Mouse (Mus musculus) hindbrain, postnatal 0 days (tissue): ENCODE results near the gene Trf. TPM values are rescaled to one million over a fixed set of nuclear protein-coding genes. Genes with fewer than 3 reads are reported as not detected.

ENCODE experiments used
- ATAC-seq: fragments of 200-750 bp; cut with Nextera tagmentation; 2 replicates; pipeline ENCODE4 v1.8.0; 2017; ENCODE audit warnings: mild to moderate bottlenecking, moderate TSS enrichment, moderate library complexity
- DNase-seq: peaks from one replicate; pipeline ENCODE4 v3.0.0-alpha.2; 2015; ENCODE audit warnings: low spot score
- H3K27ac ChIP-seq: fragments of 300-500 bp; sonication (generic); 2 replicates; pipeline ENCODE4 v1.5.1; 2014; ENCODE audit warnings: mild to moderate bottlenecking
- H3K27me3 ChIP-seq: fragments of 300-500 bp; sonication (generic); 2 replicates; pipeline ENCODE4 v1.6.1; 2014; ENCODE audit warnings: low read length, mixed read lengths; ENCODE audit not compliant: insufficient read depth
- H3K36me3 ChIP-seq: fragments of 300-500 bp; sonication (generic); 2 replicates; pipeline ENCODE4 v1.6.1; 2014; ENCODE audit warnings: low read length, mixed read lengths; ENCODE audit not compliant: insufficient read depth
- H3K4me1 ChIP-seq: fragments of 300-500 bp; sonication (generic); 2 replicates; pipeline ENCODE4 v1.6.1; 2014; ENCODE audit warnings: antibody characterized with exemption, low read length, mixed read lengths; ENCODE audit not compliant: insufficient read depth
- H3K4me2 ChIP-seq: fragments of 300-500 bp; sonication (generic); 2 replicates; pipeline ENCODE4 v1.6.1; 2014; ENCODE audit warnings: low read depth, mild to moderate bottlenecking, low read length, moderate library complexity, mixed read lengths
- H3K4me3 ChIP-seq: fragments of 300-500 bp; sonication (generic); 2 replicates; pipeline ENCODE4 v1.5.1; 2014; ENCODE audit warnings: low read length
- H3K9ac ChIP-seq: fragments of 300-500 bp; sonication (generic); replicated peaks from 2 replicates; pipeline ENCODE4 v1.6.1; 2014; ENCODE audit warnings: mild to moderate bottlenecking, low read length, moderate library complexity, mixed read lengths
- H3K9me3 ChIP-seq: fragments of 300-500 bp; sonication (generic); 2 replicates; pipeline ENCODE4 v1.6.1; 2016; ENCODE audit warnings: low read length, mixed read lengths
- CTCF ChIP-seq: IDR thresholded peaks from 2 replicates; pipeline ENCODE4 v1.5.1; 2016; ENCODE audit warnings: antibody characterized with exemption, control low read depth, low read depth
- WGBS: fragments of 180-500 bp; shearing (Covaris S2); extraction: QIAGEN DNeasy Blood & Tissue Kit; methylation state at CpG from one replicate; pipeline ENCODE4 v1.1.7; 2014; 5-methylcytosine and 5-hydroxymethylcytosine counted together
- polyA plus RNA-seq: library from polyadenylated mRNA; unstranded; fragments of >200 nt; fragmentation: Nextera tagmentation; extraction: Ambion mirVana; gene quantifications from 2 replicates; pipeline ENCODE4 v1.2.1, GENCODE M21; 2015
- total RNA-seq: library from RNA; depleted of rRNA; stranded (reverse); fragments of >200 nt; gene quantifications from 2 replicates; pipeline ENCODE4 v1.2.3, GENCODE M21; 2014; rRNA removed

Gene Trf
- total RNA-seq = 20.2 and 44.2 TPM in 2 replicates
- polyA plus RNA-seq = 42.1 and 45.4 TPM in 2 replicates

DNA sequence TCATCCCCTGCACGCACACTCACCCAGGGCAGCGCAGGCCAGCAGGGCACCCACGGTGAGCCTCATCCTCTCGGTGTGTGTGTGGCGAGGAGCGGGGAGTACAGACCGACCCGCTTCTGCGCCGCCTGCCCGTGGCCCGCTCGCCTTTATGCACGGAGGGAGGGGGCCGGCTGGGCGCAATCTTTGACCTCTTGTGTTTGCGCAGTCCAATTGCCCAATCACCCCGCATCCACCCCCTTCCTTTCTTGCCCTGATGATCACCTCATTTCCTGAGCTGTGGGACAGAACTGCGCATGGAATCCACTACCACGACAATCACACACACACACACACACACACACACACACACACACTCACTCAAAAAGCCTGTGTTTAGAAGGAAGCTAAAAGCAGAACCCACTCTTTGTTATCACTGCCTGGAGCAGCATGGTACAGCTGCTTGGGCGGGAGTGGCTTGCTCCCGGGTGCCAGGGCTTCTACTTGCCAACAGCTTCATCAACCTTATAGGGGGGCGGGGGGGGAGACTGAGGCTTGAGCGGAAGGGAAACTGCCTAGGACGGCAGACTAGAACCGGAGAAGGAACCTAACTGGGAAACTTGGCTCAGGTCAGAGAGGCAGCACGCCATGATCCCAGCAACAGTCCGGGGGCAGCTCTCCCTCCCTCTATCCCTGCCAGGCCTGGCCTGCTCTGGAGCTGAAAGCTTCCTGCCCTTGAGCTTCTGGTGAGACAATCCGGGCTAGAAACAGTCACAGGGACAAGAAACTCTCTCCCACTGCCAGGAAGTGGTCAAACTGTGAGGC lies at the start of gene Trf, which contains the start of gene Gm20425:
Trf (minus strand) TSS at position 294 of the 801 bp plus-strand sequence.
Gm20425 (minus strand) TSS at position 157 of the 801 bp plus-strand sequence.
- no peak for TF ChIP-seq CTCF
- Histone ChIP-seq H3K36me3 (no peaks in the 10 kb centered on the region), H3K27ac (peak within 1 kb of the TSS; percentile 76; the same call in 1 of the 2 replicates), H3K9ac (peak within 1 kb of the TSS; percentile 37), H3K4me3 (peak within 1 kb of the TSS; percentile 15), H3K9me3 (no peaks in the 10 kb centered on the region), H3K4me2 (peak within 1 kb of the TSS; percentile 41), H3K27me3 (no peaks in the 10 kb centered on the region), H3K4me1 (peaks cover 6% of the 10 kb centered on the region; the same call in 1 of the 2 replicates)
- DNase-seq (peak; percentile 54), ATAC-seq (peak; percentile 85)
- WGBS = 43% methylated on average over 29 of the region's 29 CpGs

GRCm38 (mm10) chr9:103276876-103277275 lies 46.6 kb upstream of the Trf start:
- ATAC-seq = no peak
- Histone ChIP-seq H3K4me3 (no peak overlapping the region), H3K4me2 (no peak overlapping the region), H3K4me1 (no peaks in the 10 kb centered on the region), H3K27me3 (no peaks in the 10 kb centered on the region), H3K9ac (no peak overlapping the region), H3K9me3 (no peaks in the 10 kb centered on the region), H3K36me3 (no peaks in the 10 kb centered on the region), H3K27ac (no peak overlapping the region)
- no peak for TF ChIP-seq CTCF
- no peak for DNase-seq
- WGBS = 89% methylated on average over 6 of the region's 6 CpGs

GRCm38 (mm10) chr9:103275676-103276075 lies 45.4 kb upstream of the Trf start:
- ATAC-seq (no peak), DNase-seq (no peak)
- no peak overlapping the region for H3K9ac ChIP-seq
- 60% methylated on average over 1 of the region's 1 CpGs for WGBS
- no peaks in the 10 kb centered on the region for H3K4me1 ChIP-seq
- no peak overlapping the region for H3K27ac ChIP-seq
- no peak for TF ChIP-seq CTCF
- no peaks in the 10 kb centered on the region for H3K27me3 ChIP-seq
- no peaks in the 10 kb centered on the region for H3K9me3 ChIP-seq
- no peak overlapping the region for H3K4me2 ChIP-seq
- no peak overlapping the region for H3K4me3 ChIP-seq
- H3K36me3 ChIP-seq = no peaks in the 10 kb centered on the region

DNA sequence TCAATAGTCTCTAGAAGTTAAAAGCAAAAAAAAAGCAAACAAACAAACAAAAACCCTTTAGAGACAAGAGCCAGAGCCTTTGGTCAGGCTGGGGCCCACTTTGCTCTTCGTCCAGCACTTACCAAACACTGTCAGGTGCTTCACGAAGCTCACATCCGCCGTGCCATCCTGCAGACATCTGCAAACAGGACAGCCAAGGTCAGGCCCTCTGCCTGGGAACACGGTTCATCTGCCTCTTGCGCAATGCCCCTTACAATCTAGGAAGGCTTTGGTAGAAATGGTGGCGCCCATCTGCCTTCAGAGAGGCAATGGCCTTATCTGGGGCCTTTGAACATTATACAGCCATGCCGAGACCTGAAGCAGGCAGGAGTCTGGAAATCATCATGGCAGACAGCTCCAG lies 44.6 kb upstream of the Trf start:
- no peak overlapping the region for H3K27ac ChIP-seq
- no peaks in the 10 kb centered on the region for H3K27me3 ChIP-seq
- WGBS = 90% methylated on average over 8 of the region's 8 CpGs
- DNase-seq (no peak), ATAC-seq (no peak)
- no peaks in the 10 kb centered on the region for H3K9me3 ChIP-seq
- no peak overlapping the region for H3K9ac ChIP-seq
- TF ChIP-seq CTCF = no peak
- H3K36me3 ChIP-seq = no peaks in the 10 kb centered on the region
- no peak overlapping the region for H3K4me3 ChIP-seq
- no peak overlapping the region for H3K4me2 ChIP-seq
- H3K4me1 ChIP-seq = no peaks in the 10 kb centered on the region

GRCm38 (mm10) chr9:103271104-103271503 lies 40.9 kb upstream of the Trf start:
- 0 out of 2 replicates have a peak, but pooled peaks have one; percentile 45 for ATAC-seq
- H3K9ac ChIP-seq = no peak overlapping the region
- H3K4me3 ChIP-seq = no peak overlapping the region
- peak; percentile 51 for DNase-seq
- no peaks in the 10 kb centered on the region for H3K27me3 ChIP-seq
- no peaks in the 10 kb centered on the region for H3K4me1 ChIP-seq
- no peak for TF ChIP-seq CTCF
- H3K36me3 ChIP-seq = no peaks in the 10 kb centered on the region
- no peak overlapping the region for H3K27ac ChIP-seq
- 7% methylated on average over 4 of the region's 4 CpGs for WGBS
- no peaks in the 10 kb centered on the region for H3K9me3 ChIP-seq
- no peak overlapping the region for H3K4me2 ChIP-seq

DNA sequence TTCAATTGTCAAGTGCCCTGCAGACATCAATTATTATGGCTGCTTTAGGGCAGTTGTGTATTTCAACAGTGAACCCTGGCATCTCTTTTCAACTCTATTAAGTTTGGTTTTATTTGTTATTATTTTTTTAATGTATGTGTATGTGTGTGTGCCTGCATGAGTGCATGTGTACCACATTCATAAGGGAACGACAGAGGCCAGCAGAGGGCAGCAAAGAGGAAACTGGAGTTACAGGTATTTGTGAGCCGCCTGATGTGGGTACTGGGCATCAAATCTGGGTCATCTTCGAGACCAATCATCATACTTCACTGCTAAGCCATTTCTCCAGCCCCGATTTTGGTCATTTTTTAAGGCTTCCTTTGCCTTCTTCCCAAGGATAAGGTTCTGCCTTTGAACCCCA lies 35.5 kb upstream of the Trf start:
- TF ChIP-seq CTCF = no peak
- H3K4me3 ChIP-seq = no peak overlapping the region
- no peak for DNase-seq
- H3K27me3 ChIP-seq = no peaks in the 10 kb centered on the region
- no peak overlapping the region for H3K9ac ChIP-seq
- no peaks in the 10 kb centered on the region for H3K36me3 ChIP-seq
- no peaks in the 10 kb centered on the region for H3K4me1 ChIP-seq
- no peak overlapping the region for H3K27ac ChIP-seq
- no peak overlapping the region for H3K4me2 ChIP-seq
- no peaks in the 10 kb centered on the region for H3K9me3 ChIP-seq
- 93% methylated on average over 4 of the region's 4 CpGs for WGBS
- no peak for ATAC-seq

DNA sequence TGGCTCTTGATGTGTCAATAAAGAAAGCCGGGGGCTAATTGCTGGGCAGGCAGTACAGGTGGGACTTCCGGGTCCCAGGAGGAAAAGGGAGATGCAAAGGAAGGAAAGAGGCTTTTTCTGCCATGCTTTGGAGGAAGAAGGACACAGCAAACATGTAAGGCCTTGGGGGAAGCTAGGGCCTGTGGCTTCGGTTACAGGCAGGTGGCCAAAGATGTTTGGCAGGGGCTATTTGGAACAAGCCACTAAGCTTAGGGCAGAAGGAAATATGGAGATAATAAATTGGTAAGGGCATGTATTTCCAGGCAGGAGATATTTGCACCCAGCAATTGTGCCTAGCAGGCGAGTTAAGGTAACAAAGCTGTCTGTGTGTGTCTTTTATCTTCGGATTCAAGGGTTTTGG lies 22.7 kb upstream of the Trf start:
- TF ChIP-seq CTCF = no peak
- Histone ChIP-seq H3K36me3 (no peaks in the 10 kb centered on the region), H3K27ac (no peak overlapping the region), H3K4me1 (no peaks in the 10 kb centered on the region), H3K9ac (no peak overlapping the region), H3K27me3 (no peaks in the 10 kb centered on the region), H3K9me3 (no peaks in the 10 kb centered on the region), H3K4me3 (no peak overlapping the region), H3K4me2 (no peak overlapping the region)
- no peak for ATAC-seq
- 67% methylated on average over 5 of the region's 5 CpGs for WGBS
- peak; percentile 25 for DNase-seq
